Mouse (Mus musculus): Measurements from ENCODE around the gene 9030612E09Rik.

9030612E09Rik gene

DNA sequence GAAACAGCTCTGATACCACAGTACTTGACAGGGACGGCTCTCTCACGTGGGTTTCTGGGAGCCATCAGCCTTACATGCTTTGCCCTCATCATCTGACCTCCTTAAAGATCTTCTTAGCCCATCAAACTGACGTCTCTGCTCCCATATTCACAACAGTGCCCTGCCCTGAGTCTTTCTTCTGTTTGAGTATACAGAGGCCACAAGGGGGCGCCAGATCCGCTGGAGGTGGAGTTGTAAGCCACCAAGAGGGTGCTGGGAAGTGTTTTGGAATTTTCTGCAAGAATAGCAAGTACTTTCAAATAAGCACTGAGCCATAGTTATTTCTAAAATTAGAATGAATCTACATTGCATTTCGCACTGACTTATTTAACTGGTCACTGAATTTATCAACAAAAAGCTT, 37.4 kb downstream of the 9030612E09Rik start:
- peak in 1 of 2 experiments; percentile 17 for DNase-seq

DNA sequence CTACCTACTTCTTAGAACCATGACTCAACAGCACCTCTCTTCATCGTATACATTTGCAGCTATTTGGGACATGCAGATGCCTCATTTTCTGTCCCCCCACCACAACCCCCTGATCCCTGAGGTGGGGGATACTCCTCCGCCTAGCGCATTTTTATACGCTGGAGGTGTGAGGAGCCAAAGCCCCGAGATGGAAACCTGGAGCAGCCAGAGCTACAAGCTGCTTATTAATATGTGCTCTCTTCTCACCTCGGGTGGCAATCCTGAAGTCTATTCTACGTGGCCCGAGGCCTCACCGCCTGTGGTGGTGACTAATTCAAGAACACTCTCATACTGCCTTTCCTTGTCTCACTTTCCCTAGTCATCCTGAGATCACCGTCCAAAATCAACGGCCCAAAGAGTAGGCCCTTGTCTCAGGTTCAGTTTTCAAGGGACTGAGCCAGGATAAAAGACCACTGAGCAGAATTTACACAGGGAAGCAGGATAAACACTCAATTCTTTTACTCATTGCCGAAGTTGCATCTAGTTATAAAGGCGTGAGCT, 42.9 kb downstream of the 9030612E09Rik start:
- DNase-seq = no peak

DNA sequence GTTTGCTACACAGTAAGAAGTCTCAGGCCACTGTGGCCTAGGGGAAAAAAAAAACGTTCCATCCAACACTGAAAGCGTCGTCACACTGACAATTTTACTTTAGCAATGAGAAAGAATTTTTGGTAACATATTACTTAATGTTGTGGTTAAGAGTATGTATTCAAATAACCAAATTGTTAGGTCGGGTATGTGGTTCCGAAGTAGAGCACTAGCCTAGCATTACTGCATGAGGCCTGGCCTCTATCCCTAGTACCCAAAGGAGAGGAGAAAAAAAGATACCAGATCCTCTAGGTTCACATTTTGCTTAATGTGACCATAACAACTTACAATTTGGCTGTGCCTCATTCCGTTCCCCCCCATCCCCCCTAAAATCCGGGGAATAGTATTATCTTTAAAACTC, 46.0 kb downstream of the 9030612E09Rik start:
- DNase-seq = peak in 1 of 2 experiments; percentile 3

DNA sequence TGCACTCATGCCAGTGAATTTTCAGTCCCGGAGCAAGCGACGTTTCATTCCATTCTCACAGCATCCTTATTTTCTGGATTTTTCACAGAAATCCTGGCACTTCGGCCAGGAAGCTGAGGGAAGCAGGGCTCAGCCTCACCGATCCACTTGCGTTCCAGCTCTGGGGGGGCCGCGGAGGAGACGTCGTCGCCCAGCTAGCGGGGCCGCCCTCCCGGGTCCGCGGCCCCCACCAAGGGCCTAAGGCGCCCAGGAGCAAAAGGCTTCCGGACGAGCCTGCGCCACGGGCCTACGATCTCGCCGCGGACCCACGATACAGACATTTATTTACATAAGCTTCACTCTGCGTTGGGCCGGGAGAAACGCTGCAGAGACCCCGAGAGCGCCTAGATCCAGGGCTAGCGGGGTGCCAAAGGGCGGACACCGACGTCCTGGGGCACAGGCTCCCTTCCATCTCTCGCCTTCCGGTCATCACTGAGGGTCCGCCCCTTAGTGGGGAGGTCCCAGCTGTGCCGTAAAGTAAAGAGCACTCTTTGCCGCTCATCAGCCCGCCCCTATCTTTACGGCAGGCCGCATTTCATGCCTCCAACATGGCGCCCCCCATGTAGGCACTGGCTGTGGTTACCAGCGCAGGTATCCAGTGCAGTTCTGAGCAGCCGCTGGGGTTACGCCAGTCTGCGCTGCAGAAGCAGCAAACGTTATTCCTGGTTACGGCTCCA, 46.6 kb downstream of the 9030612E09Rik start, which contains the start of gene Pdss2:
Gene Pdss2 (plus strand): TSS at position 577 of the 716 bp plus-strand sequence.
- DNase-seq = peak; percentile 96 to 97

DNA sequence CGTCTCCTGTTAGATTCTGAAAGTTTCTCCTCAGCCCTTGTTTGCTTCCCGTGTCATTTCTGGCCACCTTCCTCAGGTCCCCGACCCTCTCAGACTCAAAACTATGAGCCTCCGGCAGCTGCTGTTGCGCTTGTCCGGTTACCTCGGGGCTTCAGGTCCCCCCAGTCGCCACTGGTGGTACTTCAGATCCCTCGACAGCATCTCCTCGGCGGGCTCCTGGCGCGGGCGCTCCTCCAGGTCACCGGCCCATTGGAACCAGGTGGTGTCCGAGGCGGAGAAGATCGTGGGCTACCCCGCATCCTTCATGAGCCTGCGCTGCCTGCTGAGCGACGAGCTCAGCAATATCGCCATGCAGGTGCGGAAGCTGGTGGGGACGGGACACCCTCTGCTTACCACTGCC, 47.2 kb downstream of the 9030612E09Rik start:
- peak in 1 of 2 experiments; percentile 17 for DNase-seq

DNA sequence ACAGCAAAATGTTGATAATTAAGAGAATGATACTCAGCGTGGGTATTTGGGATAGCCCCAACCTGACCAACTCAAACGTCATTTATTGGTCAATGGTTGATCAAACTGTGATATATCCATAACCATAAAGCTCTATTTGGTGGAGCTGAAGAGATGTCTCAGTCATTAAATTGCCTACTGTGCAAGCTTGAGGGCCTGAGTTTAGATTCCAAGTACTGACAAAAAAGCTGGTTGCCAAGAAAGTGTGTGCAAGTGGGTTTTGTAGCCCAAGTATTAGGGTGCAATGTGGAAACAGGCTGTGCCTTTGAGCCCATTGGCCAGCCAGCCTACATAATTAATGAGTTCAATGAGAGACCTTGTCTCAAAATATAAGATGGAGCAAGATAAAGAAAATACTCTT, 48.9 kb downstream of the 9030612E09Rik start:
- DNase-seq = no peak
